Mouse (Mus musculus): Measurements from ENCODE around the gene Gm3012.
"Not testable (repeated sequence)": the region's sequence is repeated elsewhere in the genome, so short reads cannot be mapped to it uniquely, and the experiment has no call there.

Gene Gm3012

GRCm38 (mm10) chr14:3634212-3634611, at the start of gene Gm3012:
TSS of gene Gm3012 (plus strand) at chr14:3634512.
- DNase-seq, result not testable (repeated sequence)

- not testable (repeated sequence) for DNase-seq
Measured at GRCm38 (mm10) chr14:3651730-3652129, 17.4 kb downstream of the Gm3012 start, which contains the start of gene Gm3020. TSS of gene Gm3020 (plus strand) at chr14:3652030.

GRCm38 (mm10) chr14:3688483-3688882, 54.2 kb downstream of the Gm3012 start, which contains the start of gene Gm3043:
TSS of gene Gm3043 (plus strand) at chr14:3688783.
- not testable (repeated sequence) for DNase-seq

Data from right cerebral cortex, postnatal 4 days (tissue).